Mouse (Mus musculus) right cerebral cortex, postnatal 10 days (tissue): ENCODE results near the gene Acan.

Source experiments
- DNase-seq, 2 experiments: peaks; one replicate each; pipeline ENCODE4 v3.0.0; 2021; ENCODE audit warnings: low spot score in 2 of 2

Gene Acan

DNA sequence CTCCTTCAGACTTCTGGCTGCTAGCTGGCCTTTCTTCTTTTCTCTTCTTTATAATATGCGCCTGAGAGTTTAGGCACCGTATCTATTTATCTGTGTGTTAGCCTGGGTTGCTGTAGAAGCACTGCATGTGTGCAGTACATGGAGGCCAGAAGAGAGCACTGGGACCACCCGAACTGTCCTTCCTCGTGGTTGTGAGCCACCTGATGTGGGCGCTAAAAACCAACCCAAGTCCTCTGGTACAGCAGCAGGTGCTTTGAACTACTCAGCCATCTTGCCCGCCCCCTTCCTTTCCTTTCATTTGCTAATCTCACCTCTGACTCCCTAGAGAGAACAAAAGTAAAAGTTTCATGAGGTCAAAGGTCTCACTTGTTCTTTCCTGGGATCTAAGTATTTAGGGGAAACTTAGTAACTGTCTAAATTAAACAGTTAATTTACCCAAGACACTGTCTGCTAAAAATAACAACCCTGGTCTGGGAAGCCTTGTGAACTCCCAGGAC lies 86.1 kb downstream of the Acan start:
- DNase-seq: no peak

DNA sequence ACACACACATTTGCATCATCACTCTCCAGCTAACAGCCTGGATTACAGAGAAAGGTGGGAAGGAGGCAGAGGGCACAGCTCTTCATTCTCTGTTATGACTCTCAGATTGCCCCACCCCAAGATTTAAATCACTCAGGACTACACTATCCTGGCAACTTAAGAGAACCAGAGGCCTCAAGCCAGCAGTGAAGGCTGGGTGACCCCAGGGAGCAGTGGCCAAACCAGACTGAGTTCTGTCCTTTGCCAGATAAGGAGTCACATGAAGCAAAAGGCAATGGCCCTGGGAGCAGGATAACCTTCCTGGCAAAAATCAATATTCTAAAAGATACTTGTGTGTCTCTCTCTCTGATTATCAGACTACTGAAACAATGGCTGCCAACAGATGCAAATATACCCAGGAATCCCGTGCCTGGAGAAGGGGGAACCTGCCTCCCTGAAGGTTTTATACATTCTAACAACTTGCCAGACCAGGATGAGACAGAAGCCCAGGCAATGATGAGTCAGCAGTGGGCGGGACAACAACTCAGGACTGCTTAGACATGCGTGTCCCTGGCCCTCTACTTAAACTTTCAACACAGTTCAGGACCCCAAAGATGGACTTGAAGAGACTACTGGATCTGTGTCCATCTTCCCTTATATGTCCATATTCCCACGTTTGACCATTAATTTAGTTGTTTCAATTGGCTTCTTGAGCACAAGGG lies 86.8 kb downstream of the Acan start:
- no peak for DNase-seq

- peak; percentile 84 to 88 for DNase-seq
Observed at GRCm38 (mm10) chr7:79140897-79141296, 87.6 kb downstream of the Acan start.

- no peak for DNase-seq
Observed at GRCm38 (mm10) chr7:79147011-79147837, 93.9 kb downstream of the Acan start.

DNA sequence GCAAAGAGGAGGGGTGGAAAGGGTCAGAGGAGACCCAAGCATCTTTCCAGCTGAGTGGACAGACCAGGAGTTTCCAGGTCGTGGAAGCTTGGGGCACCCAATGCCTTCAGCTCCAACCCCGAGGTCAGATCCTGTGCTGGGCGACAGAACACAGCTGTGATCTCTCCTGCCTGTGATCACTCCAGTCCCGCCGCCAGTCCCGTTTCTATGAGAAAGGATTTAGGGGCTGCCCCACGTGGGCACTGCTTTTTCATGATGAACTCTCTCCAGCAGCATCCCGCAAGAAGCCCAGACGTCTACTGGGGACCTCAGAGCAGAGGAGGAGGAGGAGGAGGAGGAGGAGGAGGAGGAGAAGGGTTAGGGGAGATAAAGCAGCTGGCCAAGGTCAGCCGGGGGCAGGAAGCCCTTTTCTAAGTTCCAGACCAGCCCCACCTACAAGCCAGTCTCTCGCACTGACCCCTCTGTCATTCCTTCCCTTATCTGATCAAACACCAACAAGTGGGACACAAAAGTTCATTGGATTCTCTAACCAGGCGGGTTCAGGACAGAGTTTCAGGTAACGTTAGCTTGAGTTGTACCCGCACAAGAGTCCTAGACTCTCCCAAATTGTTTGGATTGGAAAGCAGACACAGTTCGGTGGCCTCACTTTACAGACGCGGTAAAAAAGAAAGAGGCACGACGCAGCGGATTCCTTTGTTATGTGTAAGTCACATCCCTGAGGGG lies 94.8 kb downstream of the Acan start:
- DNase-seq: no peak

DNA sequence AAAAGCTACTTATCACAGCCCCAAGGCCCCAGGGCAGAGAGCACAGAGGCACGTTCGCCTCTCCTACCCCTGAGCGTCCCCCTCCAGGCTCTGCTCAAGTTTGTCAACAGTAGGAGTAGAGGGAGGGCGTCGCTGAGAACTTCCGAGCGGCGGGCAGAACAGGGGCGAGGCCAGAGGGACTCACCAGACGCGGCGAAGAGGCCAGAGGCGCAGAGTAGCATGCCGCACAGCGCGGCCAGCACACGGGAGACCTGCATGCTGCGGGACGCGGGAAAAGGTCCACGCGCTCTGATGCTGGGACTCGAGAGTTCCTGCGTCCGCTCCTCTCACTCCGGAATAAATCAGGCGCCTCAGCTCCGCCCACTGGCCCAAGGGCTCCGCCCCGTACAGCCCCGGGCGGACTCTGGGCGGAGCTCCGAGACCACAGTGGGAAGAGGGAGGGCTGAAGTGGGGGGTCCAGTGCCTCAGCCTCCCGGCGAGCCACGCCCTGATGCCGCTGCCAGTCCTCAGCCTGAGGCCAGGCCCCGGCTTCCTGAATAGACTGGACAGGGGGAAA lies 95.5 kb downstream of the Acan start, which contains the start of gene Mfge8:
TSS of gene Mfge8 (minus strand) at position 350 of the 556 bp plus-strand sequence.
- peak; percentile 82 to 84 for DNase-seq

DNA sequence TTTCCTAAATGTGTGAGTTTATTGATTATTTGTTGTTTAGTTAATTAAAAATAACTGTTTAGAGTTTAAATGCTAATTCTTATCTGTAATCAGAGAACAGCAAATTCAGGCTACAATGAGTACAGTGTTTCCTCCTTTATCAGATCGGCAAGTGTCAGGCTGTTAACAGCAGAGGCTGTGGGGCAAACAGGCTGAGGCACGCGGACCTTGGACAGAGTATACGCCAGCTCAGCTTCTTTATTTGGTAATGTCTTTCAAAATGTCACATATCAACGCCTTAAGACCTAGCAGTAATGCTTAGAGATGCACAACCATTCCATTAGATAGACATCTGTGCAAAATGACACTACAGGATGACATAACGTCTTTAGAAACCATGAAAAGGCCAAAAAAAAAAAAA lies 96.2 kb downstream of the Acan start:
- no peak for DNase-seq

- DNase-seq: no peak
Observed at GRCm38 (mm10) chr7:79159406-79159805, 106.1 kb downstream of the Acan start.
